Mouse (Mus musculus) WW6 (cell line): Measurements from ENCODE around the gene Ppp4r1.

ENCODE experiments used
- DNase-seq: peaks from one replicate; pipeline ENCODE4 v3.0.0-alpha.2; 2013; ENCODE audit warnings: low read depth, low spot score

Ppp4r1 gene

DNA sequence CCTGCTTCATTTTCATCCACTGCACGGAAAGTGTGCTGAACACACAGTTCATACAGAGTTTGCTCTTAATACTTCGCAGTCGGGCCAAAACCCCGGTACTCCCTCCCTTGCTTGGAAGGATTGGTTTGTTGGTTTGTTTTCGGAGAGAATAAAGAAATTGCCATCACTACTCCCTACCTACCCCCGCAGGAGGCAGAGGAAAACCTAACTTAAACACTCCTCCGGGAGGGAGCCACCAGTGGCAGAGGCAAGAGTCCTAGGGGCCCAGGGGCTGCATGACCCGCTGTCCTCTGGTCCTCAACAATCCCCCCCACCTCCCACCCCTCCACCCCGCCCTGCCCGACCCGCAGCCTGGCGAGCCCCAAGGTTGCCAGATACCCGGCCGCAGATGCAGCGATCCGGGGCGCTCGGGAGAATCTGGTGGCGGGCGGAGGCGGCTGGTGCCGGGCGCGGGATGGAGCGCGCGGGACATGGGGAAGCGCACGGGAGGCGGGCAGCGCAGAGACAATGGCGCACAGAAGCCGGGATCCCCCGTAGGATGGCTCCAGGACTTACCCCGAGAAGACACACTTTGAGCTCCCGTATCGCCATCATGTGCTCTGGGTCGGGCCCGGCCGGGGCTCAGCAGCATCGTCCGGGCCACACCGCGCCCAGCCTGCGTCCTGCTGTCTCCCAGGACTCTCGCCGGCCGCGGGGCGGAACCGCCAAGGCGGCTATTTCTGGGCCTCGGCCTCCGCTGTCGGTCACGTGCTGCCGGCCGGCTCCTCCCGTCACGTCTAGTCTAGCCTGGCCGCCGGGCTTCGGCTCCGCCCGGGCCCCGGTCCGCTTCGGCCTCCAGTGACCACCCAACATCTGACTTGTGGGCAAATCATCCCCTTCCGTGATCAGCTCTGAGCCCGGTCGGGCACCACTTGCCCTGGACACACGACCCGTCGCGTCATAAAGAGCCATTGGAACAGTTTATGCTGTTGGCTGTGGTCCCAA lies 10.1 kb upstream of the Ppp4r1 start, which contains the start of gene Rab31:
Rab31 (minus strand) TSS at position 802 of the 984 bp plus-strand sequence.
- DNase-seq: no peak

DNA sequence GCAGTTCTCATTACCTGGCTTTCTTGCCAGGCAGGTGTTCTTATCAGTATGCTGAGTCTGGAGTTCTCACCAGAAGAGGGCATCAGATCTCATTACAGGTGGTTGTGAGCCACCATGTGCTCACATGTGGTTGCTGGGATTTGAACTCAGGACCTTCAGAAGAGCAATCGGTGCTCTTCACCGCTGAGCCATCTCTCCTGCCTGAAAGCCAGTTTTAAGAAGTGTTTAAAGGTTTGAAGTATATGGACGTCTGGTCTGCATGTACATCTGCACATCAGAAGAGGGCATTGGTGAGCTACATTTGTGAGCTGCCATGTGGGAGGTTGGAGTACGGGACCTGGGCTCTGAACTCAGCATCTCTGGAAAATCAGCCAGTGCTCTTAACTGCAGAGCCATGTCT lies 8.8 kb upstream of the Ppp4r1 start:
- no peak for DNase-seq

DNA sequence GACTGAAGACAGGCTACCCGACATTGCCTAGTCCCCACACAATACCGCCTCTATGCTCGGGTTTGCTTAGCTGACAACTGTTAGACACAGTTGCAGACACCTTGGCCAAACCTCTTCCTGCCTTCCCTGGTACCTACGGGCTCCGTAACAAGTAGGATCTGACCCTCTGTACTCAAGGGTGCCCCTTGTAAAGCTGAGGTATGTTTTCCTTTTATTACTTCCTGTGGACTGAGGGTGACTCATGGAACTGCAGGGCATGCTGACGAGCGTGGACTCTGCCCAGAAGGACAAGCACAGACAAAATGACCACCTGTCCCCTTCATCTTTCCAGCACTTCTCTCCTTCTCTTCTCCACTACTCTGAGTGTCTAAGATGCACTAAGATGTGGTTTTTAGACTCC lies 7.9 kb upstream of the Ppp4r1 start:
- no peak for DNase-seq

DNA sequence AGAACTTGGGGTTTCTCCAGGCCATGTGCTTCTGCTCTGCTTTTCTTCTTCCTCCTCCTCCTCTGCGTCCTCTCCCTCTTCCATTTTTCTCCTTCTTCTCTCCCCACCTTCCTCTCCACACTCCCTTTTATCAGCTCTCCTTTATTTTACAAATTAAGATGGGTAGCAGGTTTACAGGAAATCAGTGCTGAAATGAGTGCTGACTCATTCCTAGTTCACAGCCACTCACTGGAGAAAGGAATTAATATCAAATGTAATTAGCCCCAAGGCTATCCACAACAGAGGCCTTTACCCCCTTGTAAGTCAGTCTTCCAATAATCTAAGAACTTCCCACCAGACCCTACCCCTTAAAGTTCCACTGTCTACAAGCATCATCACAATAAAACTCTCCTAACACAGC lies 6.1 kb upstream of the Ppp4r1 start:
- no peak for DNase-seq

DNA sequence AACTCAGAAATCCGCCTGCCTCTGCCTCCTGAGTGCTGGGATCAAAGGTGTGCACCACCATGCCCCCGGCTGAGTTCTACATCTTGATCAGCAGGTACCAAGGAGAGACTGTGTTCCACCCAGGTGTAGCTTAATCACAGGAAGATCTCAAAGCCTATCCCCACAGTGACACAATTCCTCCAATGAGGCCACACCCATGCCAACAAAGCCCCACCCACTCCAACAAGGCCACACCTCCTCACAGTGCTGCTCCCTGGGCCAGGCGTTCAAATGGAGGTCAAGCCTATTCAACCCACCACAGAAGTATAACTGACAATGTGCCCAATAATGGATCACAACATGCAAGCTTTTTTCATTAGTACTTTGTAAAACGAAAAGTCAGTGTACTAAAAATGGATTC lies 4.9 kb upstream of the Ppp4r1 start:
- DNase-seq: no peak

DNA sequence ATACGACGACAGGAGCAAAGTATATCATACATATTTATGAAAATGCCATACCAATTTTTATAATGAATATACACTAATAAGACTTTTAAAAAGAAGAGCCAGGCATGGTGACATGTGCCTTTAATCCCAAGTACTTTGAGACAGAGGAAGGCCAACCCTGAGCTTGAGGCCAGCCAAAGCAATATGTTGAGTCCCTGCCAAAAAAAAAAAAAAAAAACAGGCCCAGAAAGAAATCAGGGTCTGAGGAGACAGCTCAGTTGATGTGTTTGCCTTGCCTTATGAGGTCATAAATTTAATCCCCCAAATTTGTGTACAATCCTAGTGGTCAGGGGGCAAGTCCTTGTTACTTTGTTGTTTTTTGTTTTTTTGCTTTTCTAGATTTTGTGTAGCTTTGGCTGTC lies 1.4 kb upstream of the Ppp4r1 start:
- DNase-seq: no peak

DNA sequence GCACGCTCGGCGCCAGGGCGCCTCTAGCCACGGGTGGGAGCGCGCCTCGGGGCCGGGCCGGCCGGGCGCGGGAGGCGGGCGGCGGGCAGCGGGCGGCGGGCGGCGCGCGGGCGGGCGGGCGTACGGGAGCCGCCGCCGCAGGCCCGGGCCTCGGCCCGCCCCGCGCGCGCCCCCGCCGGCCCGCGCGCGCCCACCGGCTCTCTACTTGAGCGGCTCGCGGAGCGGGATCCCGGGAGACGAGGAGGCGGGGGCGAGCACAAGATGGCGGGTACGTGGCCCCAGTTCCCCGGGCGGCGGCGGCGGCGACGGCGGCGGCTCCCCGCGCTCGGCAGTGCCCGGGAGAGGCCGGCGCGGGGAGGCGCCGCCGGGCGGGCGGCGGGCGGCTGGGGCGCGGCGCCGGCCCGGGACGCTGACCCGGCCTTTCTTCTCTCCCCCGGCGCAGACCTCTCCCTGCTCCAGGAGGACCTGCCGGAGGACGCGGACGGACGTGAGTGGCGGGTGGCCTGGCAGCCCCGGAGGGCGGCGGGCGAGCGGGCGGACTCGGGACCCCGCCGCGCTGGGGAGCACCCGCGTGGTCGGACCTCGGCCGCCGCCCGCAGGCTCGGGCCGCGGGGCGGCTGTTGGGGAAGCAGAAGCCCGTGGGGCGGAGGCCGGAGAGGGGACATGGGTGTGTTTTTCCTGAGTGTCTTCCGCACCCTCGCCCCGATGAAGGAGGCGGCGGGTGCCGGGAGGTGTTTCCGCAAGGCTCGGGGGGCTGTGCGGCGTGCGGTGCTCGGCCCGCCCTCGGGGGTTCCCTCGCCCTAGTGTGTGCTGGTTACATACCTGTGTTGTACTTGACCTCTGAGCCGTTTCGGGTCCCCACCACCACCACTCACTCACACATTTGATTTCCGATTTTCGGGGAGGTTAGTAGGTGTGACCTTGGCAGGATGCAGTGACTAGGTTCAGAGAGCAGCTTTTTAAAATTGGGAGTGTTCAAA lies 1.1 kb downstream of the Ppp4r1 start:
- no peak for DNase-seq

DNA sequence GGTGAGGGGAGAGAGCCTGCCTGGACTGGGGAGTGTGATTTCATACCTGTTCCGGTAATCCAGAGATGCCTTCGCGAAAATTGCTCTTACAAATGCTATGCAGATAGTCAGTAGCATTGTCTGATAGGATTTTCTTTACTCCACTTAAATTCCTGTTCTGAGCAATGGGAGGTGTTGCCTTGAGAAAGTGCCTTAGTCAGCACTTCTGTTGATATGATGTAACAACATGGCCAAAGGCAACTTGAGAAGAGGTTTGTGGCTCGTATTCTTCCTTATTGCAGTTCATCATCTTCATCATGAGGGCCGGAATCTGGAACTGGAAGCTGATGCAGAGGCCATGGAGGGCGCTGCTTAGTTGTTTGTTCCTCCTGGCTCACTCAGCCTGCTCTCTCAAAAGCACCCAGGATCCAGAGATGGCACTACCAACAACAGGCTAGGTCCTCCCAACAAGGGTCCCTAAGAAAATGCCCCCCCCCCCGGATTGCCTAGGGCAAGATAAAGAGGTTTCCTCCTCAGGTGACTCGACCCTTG lies 2.3 kb downstream of the Ppp4r1 start:
- no peak for DNase-seq

DNA sequence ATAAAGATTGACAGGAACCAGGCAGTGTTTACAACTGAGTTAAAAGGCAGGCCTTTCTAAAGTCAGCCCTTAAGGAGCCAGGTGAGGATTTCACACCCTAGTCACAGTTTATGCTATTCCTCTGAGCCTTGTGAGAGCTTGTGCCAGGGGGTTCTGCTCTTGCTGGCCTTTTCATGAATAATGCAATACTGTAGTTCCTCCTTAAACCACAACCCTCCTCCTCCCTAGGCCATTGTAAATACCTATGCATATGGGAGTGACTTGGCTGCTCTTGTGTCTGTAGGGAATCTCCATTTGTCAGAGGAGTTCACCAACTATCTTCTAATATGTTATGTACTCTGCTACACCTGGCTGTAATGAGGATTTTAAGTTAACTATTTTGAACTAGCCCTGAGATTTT lies 3.3 kb downstream of the Ppp4r1 start:
- no peak for DNase-seq

DNA sequence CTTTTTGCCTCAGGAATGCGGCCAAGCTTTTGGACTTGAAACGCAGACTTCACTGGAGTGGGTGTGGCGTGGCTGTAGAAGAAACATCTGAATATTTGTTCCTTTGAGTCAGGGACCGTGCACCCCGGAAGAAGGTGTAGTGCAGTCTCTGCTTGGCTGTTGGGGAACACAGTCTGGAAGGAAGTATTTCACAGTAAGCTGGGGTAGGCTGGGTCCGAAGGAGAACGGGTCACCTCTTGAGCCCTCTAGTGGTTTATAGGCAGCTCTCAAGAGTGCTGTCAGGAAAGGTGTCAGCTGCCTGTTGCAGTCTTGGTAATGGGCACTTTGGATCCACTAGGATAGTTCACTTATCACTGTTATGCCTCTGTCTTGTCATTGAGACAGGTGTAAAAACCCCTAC lies 3.9 kb downstream of the Ppp4r1 start:
- no peak for DNase-seq

DNA sequence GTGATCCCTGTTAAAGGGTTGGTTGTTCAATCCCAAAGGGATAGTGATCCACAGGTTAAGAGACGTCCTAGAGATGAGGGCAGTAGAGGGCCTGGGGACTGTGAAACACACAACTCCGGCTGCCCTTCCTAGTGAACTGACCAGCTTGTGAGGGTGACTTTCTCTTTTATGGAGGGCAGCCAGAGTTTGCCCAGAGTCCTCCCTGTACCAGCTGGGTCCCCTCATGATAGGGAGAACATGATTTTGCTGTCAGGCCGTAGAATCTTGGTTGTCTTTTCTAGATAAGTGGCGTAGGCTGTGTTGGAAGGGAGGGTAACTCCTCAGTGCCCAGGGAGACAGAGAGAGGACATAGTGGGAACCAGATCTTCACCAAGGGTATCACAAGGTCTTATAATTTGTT lies 4.9 kb downstream of the Ppp4r1 start:
- DNase-seq: no peak

DNA sequence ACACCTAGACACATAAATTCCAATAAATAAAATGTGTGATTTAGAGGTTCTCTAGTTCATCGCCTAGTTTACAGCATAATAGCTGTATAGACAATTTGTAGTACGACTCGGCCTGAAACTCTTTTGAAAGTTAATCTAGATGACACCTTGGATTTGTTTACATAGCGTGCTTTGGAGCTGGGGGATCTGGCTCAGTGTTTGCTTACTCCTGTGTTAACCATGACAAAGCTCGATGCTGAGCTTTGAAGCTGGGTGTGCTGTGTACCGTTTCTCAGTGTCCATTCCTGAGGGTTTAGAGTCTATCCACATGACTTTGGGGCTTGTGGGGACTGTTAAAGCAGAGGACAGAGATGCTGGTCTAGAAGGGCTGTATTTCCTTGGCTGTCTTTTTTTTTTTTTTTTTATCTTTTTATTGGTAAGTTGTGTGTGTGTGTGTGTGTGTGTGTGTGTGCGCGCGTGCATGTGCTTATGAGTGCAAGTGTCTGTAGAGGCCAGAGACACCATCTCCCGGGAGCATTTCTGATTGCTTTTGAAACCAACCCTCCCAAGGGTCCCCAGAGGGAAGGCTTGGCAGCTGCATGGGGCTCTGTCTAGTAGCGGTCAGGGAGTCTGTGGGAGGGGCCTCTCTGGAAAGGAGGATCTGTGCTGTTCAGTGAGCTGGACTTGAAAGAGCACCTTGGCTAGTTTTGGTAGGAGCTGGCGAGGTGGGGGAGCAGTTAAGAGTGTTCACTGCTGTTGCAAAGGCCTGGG lies 6.3 kb downstream of the Ppp4r1 start:
- DNase-seq: no peak

DNA sequence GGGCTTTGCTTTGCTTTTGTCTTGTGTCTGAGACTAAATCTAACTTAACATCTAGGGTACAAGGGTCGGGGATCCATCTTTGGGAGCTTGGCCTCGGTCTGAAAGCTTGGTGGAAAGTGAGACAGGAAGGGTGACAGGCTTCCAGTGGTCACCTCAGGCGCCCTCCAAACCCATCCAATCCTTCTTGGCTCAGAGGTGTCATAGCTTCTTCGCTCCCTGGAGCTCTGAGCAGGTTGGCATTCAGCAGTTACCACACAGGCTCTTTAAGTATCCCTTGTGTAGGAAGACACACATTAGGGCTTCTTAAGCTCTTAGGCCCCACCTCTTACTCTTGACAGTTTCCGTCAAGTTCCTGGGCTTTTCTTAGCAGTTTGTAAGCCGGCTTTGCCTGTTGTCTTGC lies 7.2 kb downstream of the Ppp4r1 start:
- no peak for DNase-seq

DNA sequence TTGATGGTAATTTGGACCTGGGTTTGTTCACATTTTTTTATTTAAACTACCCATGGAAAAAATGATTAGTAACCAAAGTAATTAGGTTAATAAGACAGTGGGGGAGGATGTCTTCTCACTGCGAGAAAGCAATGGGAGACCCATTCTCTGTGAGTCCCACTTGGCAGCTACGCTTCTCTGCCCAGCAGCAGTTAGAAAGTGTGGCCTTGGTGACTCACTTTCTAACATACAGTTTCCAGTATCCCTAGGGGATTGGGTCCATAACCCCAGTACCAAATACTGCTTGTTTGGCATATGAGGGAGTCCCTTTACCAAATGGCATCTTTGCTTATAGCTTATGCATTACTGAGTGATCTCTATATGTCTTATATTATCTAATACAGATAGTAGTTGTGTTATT lies 8.8 kb downstream of the Ppp4r1 start:
- DNase-seq: no peak

DNA sequence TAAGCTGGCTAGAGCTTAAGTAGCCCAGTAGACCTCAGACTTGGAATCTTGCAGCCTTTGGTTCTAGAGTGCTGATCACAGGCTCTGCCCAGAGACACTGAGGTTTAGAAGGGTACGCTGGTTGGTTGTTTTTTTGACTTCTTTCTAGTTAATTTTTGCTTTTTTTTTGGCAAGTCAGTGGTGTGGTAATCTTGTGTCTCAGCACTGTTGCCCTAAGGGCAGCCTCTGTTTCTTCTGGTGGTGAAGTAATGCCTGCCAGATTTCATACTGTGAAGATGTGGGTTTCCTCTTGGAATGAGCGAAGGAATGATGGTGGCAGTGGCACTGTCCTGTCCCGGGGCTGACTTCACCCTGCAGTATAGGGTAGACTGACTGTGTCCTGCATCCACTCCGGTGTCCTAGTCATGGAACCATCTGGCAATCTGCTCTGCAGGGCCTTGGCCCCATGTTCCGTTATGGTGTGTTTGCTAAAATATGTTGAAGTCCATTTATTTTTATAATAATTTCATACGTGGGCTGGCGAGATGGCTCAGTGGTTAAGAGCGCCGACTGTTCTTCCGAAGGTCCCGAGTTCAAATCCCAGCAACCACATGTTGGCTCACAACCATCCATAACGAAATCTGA lies 11.0 kb downstream of the Ppp4r1 start:
- no peak for DNase-seq

DNA sequence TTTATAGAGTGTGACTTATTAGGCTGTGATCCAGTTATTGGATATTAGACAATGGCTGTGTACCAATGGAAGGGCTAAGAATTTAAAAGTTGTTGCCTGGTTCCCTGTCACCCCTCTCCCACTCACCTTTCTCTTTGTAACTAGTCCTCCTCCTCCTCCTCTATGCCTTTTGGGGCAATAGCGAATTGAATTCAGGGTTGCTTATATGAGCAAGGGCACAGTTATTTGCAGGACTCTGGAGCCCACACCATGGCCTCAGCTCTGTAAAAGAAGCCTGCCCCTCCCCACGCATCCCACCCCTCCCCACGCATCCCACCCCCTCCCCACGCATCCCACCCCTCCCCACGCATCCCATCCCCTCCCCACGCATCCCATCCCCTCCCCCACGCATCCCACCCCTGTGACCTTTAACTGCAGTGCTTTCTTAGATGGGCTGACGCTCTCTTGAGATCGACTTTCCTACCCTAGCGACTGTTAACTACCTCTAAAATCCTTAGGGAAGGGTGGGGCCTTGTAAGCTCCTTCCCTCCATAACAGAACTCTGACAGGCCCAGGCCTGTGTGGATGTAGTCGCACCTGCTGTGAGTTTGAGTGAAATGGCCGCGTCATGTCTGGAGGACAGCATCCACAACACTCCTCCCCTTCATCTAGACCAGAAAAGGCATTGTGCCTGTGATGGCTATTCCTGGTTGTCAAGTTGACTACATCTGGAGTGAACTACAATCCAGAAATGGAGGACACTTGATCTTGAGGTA lies 11.9 kb downstream of the Ppp4r1 start:
- no peak for DNase-seq

DNA sequence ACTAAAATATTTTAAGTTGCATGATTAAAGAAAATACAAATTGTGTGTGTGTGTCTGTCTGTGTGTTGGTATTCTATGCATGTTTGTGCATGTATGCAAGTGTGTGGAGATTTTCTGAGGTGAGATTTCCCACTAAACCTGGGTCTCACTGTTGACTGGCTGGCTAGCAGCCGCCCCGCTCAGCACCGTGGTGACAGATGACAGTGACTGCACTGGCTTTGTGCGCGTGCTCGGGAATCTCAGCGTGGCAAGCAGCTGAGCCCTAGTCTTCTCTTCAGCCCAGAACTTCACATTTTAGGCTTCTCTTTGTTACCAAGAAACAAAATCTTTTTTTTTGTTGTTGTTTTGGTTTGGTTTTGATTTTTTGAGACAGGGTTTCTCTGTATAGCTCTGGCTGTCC lies 13.7 kb downstream of the Ppp4r1 start:
- DNase-seq: no peak

DNA sequence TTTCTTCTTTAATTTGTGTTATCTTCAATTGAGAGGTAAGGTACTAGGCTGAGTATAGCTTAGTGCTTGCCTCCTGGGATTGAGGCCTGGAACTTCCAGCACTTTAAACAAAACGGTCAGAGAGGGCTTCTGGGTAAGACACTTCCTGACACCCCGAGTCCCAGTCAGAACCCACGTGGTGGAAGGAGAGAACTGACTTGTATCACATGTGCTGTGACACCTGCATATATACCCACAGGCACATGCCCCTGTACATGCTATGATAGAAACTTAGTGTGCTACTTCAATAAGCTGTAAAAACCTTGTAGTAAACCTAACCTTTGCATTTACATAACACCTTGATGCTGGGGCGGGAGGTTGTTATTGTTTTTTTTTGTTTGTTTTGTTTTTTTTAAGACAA lies 16.1 kb downstream of the Ppp4r1 start:
- DNase-seq: no peak

DNA sequence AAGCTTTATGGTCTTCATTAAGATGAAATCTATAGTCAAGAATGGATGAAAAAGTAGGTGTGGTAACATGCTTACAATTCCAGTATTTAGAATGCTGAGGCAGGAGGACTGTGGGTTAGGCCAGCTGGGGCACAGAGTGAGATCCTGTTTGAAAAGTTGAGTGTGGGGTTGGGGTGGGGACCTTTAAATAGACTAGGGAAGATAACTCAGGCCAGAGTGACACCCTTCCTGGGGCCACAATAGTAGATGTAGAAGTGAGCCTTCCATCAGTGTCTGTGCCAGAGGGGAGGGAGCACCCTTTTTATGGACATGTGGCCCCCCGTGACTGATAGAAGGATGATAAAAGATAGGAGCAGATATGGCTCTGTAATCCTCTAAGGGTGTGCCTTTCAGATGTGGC lies 17.0 kb downstream of the Ppp4r1 start:
- no peak for DNase-seq

DNA sequence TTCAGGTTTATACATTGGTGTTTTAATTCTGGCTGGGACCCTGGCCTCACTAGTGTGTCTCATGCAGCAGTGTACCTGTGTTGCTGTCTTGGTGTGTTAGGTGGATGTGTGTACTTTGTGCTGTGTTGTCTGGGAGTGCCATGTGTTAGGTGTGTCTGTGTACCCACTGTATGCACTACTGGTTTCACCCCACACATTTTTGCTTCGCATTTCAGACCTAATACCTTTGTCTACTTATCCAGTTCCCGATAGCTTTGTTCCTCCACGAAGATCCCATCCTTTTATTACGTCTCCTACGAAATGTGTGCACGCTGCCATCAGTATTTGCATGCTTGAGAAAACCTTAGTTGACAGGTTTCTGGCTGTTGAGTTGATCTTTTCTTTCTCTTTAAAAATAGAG lies 18.1 kb downstream of the Ppp4r1 start:
- DNase-seq: no peak
